12 mouse cellular contexts compared by ENCODE assay signal in genomic region chr1:135128011-135128441, GRCm38 (mm10). TPM values are rescaled to one million over a fixed set of nuclear protein-coding genes. Genes with fewer than 3 reads are reported as not detected.
DNase-seq lines count a peak whose midpoint lies in the region; ATAC-seq and TF ChIP-seq lines count a peak whose summit lies in the region.
"Had no signal": no experiment of that assay in that cellular context is flagged by ENCODE, and none has a peak within 500 bp of the region (broad histone marks: within the 10 kb centered on the region; RNA-seq: fewer than 3 reads in every experiment).

No protein-coding gene starts in this region.

- no peak overlapping the region for H3K9ac ChIP-seq in kidney, embryonic 16.5 days (replicated peaks; ENCODE audit: low read length)
- H3K9ac ChIP-seq in kidney, embryonic 14.5 days (ENCODE audit: low read depth, low read length): no peak overlapping the region

- H3K4me1 ChIP-seq in kidney, embryonic 16.5 days (ENCODE audit: insufficient read depth, low read length): peaks cover 39% of the 10 kb centered on the region
- peaks cover 27% of the 10 kb centered on the region for H3K4me1 ChIP-seq in kidney, embryonic 14.5 days (ENCODE audit: control insufficient read depth, insufficient read depth, low read length)
- H3K4me1 ChIP-seq in embryonic fibroblast, embryonic 13.5 days (ENCODE audit: control insufficient read depth, insufficient read depth, low read length): peaks cover 2% of the 10 kb centered on the region; the same call in 1 of the 2 replicates

- no peak overlapping the region for H3K4me3 ChIP-seq in kidney, embryonic 16.5 days (ENCODE audit: low read length)
- H3K4me3 ChIP-seq in kidney, embryonic 14.5 days (ENCODE audit: low read length): no peak overlapping the region
- no peak overlapping the region for H3K4me3 ChIP-seq in embryonic fibroblast, embryonic 13.5 days (ENCODE audit: insufficient read depth, low read length)
- no peak overlapping the region for H3K4me3 ChIP-seq in myocyte
- H3K4me3 ChIP-seq: gastrocnemius, adult 2 months had no signal

- no peaks in the 10 kb centered on the region for H3K79me2 ChIP-seq in myocyte (ENCODE audit: control insufficient read depth, insufficient read depth)

- 0 out of 2 replicates have a peak, but pooled peaks cover 3% of the 10 kb centered on the region for H3K27me3 ChIP-seq in kidney, embryonic 16.5 days (ENCODE audit: insufficient read depth, low read length)
- 0 out of 2 replicates have a peak, but pooled peaks cover 3% of the 10 kb centered on the region for H3K27me3 ChIP-seq in kidney, embryonic 14.5 days (ENCODE audit: control insufficient read depth, insufficient read depth, low read length)
- no peaks in the 10 kb centered on the region for H3K27me3 ChIP-seq in myocyte (ENCODE audit: control insufficient read depth, insufficient read depth, insufficient read length)

- no peaks in the 10 kb centered on the region for H3K9me3 ChIP-seq in kidney, embryonic 16.5 days (ENCODE audit: low read length)
- H3K9me3 ChIP-seq in kidney, embryonic 14.5 days (ENCODE audit: control insufficient read depth, low read length): no peaks in the 10 kb centered on the region

- no peak overlapping the region for H3K4me2 ChIP-seq in kidney, embryonic 16.5 days (replicated peaks; ENCODE audit: low read depth, low read length)
- no peak overlapping the region for H3K4me2 ChIP-seq in kidney, embryonic 14.5 days (replicated peaks; ENCODE audit: low read depth, low read length)
- H3K4me2 ChIP-seq in myocyte (ENCODE audit: low read depth): peak overlapping the region; percentile 2

- H3K27ac ChIP-seq in kidney, embryonic 16.5 days (ENCODE audit: low read length): no peak overlapping the region
- no peak overlapping the region for H3K27ac ChIP-seq in kidney, embryonic 14.5 days (ENCODE audit: low read depth, low read length)
- H3K27ac ChIP-seq in embryonic fibroblast, embryonic 13.5 days (ENCODE audit: insufficient read depth, low read length): peak overlapping the region; percentile 67
- H3K27ac ChIP-seq: gastrocnemius, adult 2 months had no signal

- ATAC-seq in kidney, embryonic 16.5 days (ENCODE audit: low FRiP score, low TSS enrichment): peak; percentile 9; the same call in 1 of the 2 replicates
- ATAC-seq in kidney, embryonic 14.5 days (ENCODE audit: low FRiP score, low TSS enrichment): no peak; the same call in 1 of the 2 replicates

- 49% methylated on average over 6 of the region's 6 CpGs for WGBS in kidney, embryonic 16.5 days
- 38% methylated on average over 5 of the region's 6 CpGs for WGBS in kidney, embryonic 14.5 days

- H3K36me3 ChIP-seq in kidney, embryonic 16.5 days (ENCODE audit: insufficient read depth, low read length): no peaks in the 10 kb centered on the region
- H3K36me3 ChIP-seq in kidney, embryonic 14.5 days (ENCODE audit: control insufficient read depth, insufficient read depth, low read length): no peaks in the 10 kb centered on the region
- no peaks in the 10 kb centered on the region for H3K36me3 ChIP-seq in myocyte (ENCODE audit: control insufficient read depth, insufficient read depth)

- peak; percentile 36 for DNase-seq in Muller cell, postnatal 12 days (ENCODE audit: inconsistent ontology term)
- DNase-seq in ovary, adult 18-20 months (ENCODE audit: low spot score): no peak
- DNase-seq in ovary, postnatal 10 days (ENCODE audit: low spot score): no peak
- DNase-seq in adrenal gland, postnatal 10 days: no peak
- DNase-seq: cerebellum, postnatal 36 days; gastrocnemius, adult 2 months; lung, postnatal 10 days had no signal

- H3ac ChIP-seq in myocyte (ENCODE audit: control insufficient read depth, insufficient read length): no peak overlapping the region

- TF ChIP-seq POLR2A in embryonic fibroblast, embryonic 13.5 days (IDR thresholded peaks at IDR 0.05; ENCODE audit: low read depth, low read length): peak; percentile 52
- no peak for TF ChIP-seq POLR2A in myocyte (IDR thresholded peaks at IDR 0.05; ENCODE audit: insufficient read length, low read depth)

- no peak for TF ChIP-seq CTCF in embryonic fibroblast, embryonic 13.5 days (IDR thresholded peaks at IDR 0.05; ENCODE audit: borderline replicate concordance, insufficient read depth, low read length)

TF ChIP-seq in myocyte, 11 proteins besides CTCF, POLR2A, EP300 and RAD21:
- no peak for TF ChIP-seq REST (IDR thresholded peaks at IDR 0.05; ENCODE audit: insufficient read depth, insufficient read length)
- TF ChIP-seq POLR2AphosphoS2 (IDR thresholded peaks at IDR 0.05; ENCODE audit: insufficient read length, low read depth): no peak
TF ChIP-seq in myocyte: peak in this region for 0.

RNA-seq across cellular contexts. Expression of gene Ptpn7, which starts 4.5 kb away (rescaled TPM):
- polyA plus RNA-seq in kidney, embryonic 16.5 days (2015; fragmentation: Nextera tagmentation; extraction: Ambion mirVana): 0.99 and 1.6 TPM in 2 replicates
- polyA plus RNA-seq in kidney, embryonic 14.5 days (2014; fragmentation: Nextera tagmentation; extraction: Ambion mirVana): 0.66 and 0.83 TPM in 2 replicates
- polyA plus RNA-seq in embryonic fibroblast, embryonic 13.5 days (2011; ENCODE audit: insufficient read length, low read depth, missing spikeins): 0.79 and 0.85 TPM in 2 replicates
- polyA plus RNA-seq in myocyte (2012; fragmentation: generic; extraction: Trizol): 0.26 TPM
- 1 to 10 TPM; 1.8 to 2.5 TPM for total RNA-seq in adrenal gland, postnatal 10 days (2021)

RNA-seq across cellular contexts. Expression of gene Arl8a, which starts 18.6 kb away (rescaled TPM):
- 42.9 and 46.7 TPM in 2 replicates for polyA plus RNA-seq in kidney, embryonic 16.5 days (2015; fragmentation: Nextera tagmentation; extraction: Ambion mirVana)
- polyA plus RNA-seq in kidney, embryonic 14.5 days (2014; fragmentation: Nextera tagmentation; extraction: Ambion mirVana): 32.0 and 44.5 TPM in 2 replicates
- 115 and 141 TPM in 2 replicates for polyA plus RNA-seq in embryonic fibroblast, embryonic 13.5 days (2011; ENCODE audit: insufficient read length, low read depth, missing spikeins)
- polyA plus RNA-seq in myocyte (2012; fragmentation: generic; extraction: Trizol): 61.2 TPM
- total RNA-seq in adrenal gland, postnatal 10 days (2021): 10 to 100 TPM; 49.2 to 57.7 TPM

RNA-seq across cellular contexts. Expression of gene Lgr6, which starts 22.9 kb away (rescaled TPM):
- polyA plus RNA-seq in kidney, embryonic 16.5 days (2015; fragmentation: Nextera tagmentation; extraction: Ambion mirVana): 0.76 and 0.77 TPM in 2 replicates
- 0.66 and 0.81 TPM in 2 replicates for polyA plus RNA-seq in kidney, embryonic 14.5 days (2014; fragmentation: Nextera tagmentation; extraction: Ambion mirVana)
- 2.3 TPM in 2 replicates for polyA plus RNA-seq in embryonic fibroblast, embryonic 13.5 days (2011; ENCODE audit: insufficient read length, low read depth, missing spikeins)
- polyA plus RNA-seq in myocyte (2012; fragmentation: generic; extraction: Trizol): 2.1 TPM
- 10 to 100 TPM; 20.5 to 28.4 TPM for total RNA-seq in adrenal gland, postnatal 10 days (2021)

RNA-seq across cellular contexts. Expression of gene Gpr37l1, which starts 39.5 kb away (rescaled TPM):
- 0.10 TPM in 1 of 2 replicates, not detected in the other for polyA plus RNA-seq in kidney, embryonic 16.5 days (2015; fragmentation: Nextera tagmentation; extraction: Ambion mirVana)
- polyA plus RNA-seq in kidney, embryonic 14.5 days (2014; fragmentation: Nextera tagmentation; extraction: Ambion mirVana): not detected in 2 replicates
- not detected in 2 replicates for polyA plus RNA-seq in embryonic fibroblast, embryonic 13.5 days (2011; ENCODE audit: insufficient read length, low read depth, missing spikeins)
- 0.07 TPM for polyA plus RNA-seq in myocyte (2012; fragmentation: generic; extraction: Trizol)
- 1 to 10 TPM; 1.3 to 2.8 TPM for total RNA-seq in adrenal gland, postnatal 10 days (2021)
- polyA plus RNA-seq: heart, embryonic 14.5 days had no signal
